Mouse (Mus musculus) spleen, postnatal 36 days (tissue): Measurements from ENCODE around the gene Mrs2.
A peak's percentile ranks its signal among the peaks of the same experiment; 100 is the strongest.
"Not testable (repeated sequence)": the region's sequence is repeated elsewhere in the genome, so short reads cannot be mapped to it uniquely, and the experiment has no call there.

Source experiments
- DNase-seq, 2 experiments: peaks; one replicate each; pipeline ENCODE4 v3.0.0; 2022; ENCODE audit warnings: low spot score in 2 of 2, mixed read lengths in 1 of 2

The Mrs2 gene

DNA sequence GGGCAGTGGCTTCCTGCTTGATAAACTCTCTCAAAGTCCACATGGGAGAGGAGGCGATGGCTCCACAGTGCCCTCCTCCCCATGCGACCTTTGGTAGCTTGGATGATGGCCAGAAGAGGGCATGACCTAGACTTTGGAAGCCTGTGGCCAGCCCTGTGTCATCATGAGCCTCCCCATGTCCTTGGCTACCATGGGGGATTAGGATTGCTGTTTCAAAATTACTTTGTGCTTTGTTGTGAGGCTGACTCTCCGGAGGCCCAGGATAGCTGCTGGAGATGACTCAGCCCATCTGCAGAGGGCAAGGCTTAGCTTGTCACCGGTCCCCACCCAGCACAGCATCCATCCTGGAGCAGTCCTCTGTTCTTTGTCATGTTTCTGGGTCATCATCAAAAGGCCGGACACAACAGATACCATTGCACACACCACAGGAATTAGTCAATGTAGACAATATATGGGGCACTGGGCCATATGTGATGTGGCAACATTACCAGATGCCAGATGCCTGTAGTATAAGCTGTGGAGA lies 42.3 kb downstream of the Mrs2 start:
- no peak for DNase-seq

DNA sequence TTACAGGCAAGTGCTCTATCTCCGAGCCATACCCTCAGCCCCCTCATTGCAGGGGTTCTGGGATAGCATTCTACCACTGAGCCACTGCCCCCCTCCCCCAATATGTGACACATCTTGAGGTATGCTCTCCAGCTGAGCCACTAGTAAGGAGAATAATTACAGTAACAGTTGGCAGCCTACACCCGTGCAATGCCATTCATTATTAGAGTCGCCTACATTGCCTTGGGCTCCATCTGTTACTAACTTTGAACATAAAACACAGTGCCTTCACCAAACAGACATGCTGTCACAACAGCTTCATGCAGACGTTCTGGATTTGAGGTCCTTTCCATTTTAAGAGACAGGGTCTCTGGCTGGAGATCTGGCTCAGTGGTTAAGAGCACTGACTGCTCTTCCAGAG lies 43.8 kb downstream of the Mrs2 start:
- DNase-seq, result no peak

DNA sequence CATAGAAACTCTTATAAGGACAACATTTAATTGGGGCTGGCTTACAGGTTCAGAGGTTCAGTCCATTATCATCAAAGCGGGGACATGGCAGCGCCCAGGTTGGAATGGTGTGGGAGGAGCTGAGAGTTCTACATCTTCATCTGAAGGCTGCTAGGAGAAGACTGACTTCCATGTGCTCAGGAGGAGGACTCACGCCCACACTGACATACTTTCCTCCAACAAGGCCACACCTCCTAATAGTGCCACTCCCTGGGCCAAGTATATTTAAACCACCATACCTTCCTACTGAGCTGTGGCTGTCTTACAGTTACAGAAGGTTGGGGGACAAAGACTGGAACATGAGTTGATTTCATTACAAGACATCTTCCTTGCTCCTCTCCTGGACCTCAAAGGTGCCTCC lies 48.4 kb downstream of the Mrs2 start:
- DNase-seq, result not testable (repeated sequence)

DNA sequence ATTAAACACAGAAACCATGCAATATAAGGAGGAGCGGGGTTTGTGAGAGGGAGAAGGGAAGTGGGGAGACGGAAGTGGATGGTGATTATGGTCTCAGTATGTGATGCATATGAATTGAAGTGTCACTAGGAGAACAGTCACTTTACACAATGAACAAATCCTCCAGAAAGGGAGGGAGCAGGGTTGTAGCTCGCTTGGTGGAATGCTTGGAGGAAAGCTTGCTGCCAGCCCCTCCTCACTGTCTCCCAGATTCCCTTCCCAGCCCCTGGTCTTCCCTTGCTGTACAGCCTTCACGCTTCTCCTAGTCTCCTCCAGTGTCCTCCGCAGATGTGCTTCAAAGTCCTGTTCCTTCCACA lies 54.4 kb downstream of the Mrs2 start:
- DNase-seq, result no peak

DNA sequence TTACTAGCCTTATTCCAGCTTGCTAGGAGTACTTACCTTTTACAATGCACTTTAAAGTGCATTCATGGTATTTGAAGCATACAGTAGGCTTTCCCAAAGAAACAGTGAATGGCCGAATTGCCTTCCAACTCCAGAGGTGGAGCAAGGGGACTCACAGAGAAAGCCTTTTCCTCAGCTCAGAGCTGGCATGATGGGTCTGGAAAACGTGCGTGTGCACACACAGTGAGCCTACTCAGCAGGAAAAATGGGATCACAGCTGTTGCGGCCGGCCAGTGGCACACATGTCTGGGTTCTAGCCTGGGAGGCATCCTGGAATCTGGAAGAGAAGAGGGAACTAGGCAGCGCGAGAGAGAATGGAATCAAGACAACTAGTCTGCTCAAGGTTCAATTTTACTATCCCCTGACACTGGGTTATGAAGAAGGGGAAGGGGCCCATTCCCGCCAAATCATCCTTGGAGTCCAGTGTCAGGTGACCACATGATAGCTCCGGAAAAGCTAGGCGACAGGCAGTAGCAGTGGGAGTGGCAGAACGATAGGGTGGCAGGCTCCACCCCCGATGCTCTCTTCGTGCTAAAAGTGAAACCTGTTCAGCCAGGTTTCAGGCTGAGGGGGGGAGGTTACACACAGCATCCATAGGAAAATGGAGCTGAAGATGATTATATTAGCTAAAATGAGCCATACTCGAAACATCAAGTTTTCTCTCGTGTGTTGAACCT lies 54.9 kb downstream of the Mrs2 start:
- peak in 1 of 2 experiments; percentile 8 for DNase-seq

DNA sequence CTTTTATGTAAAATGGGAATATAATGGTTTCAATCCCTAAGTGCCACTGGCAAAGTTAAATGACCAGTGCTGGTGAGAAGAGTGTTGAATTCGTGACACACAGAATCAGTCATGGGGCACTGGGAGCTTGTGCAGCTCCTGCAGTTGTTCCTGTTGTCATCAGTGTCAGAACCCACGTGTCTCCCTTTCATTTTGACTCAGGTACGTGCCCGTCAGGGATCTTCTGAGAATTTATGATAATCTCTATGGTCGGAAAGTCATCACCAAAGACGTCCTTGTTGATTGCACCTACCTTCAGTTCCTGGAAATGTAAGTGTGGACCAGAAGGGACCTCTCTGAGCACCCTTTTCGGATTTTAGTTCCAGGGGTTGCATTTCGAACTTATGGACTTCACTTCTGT lies 58.1 kb downstream of the Mrs2 start:
- DNase-seq, result no peak

DNA sequence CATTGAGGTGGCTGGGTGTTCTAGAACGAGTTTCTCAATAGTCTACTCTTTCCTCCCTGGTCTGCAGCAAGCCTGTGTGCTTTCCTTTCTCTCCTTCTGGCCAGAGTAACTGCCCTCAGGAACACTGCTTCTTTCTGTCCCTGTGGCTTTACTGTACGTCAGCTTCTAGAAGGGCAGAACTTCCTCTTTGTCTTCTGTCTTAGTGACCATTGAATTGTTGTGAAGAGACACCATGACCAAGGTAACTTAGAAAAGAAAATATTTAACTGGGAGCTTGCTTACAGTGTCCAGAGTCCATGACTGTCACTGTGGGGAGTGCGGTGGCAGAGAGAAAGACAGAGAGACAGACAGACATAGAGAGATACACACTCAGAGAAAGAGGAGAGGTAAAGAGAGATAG lies 60.1 kb downstream of the Mrs2 start:
- DNase-seq, result no peak

DNA sequence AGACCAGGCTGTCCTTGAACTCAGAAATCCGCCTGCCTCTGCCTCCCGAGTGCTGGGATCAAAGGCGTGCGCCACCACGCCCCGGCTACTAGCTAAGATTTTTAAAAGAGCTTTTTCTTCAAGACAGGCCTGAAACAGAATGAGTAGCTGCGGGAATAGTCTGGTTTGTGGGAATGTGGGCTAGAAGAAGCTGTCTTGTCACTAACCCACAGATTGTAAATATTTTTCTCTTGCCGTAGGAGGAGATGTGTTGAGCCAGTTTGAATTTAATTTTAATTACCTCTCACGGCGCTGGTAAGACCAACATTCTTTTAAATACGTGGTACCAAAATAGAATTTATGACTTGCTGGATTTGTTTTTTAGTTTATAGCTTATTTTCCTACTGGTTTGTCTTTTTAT lies 61.5 kb downstream of the Mrs2 start:
- no peak for DNase-seq

DNA sequence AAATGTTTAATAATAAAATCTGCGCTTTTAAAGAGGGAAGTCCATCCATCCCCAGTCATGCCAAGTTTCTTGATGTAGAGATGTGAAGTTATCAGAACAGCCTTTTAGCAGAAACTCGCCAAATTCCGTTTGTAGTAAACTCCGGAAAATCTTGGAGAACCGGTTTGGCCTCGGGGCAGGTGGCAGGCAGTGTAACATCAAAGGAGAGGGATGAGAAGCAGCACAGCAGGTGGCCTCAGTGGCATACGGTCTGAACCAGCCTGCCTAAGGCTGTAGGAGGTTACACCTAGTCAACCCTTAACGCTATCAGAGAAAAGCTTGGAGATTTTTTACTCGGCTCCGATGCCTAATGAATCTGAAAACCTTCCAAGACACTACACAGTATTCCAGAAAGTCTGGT lies 64.7 kb downstream of the Mrs2 start:
- DNase-seq, result no peak

DNA sequence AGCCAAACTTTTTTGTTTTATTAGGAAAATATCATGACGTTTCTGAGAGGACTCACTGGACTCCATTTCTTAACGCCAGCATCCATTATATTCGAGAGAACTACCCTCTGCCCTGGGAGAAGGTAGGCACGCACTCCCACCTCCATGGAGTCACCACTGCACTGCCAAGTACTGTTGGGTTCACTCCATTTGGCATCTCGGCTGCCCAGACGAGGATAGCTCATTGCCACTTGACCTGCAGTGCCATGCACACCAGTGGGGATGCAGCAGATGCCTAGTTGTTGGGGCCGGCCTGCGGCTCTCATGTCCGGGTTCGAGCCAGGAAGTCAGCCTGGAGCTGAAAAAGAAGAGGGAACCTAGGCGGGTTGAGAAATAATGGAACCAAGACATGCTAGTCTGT lies 65.1 kb downstream of the Mrs2 start:
- DNase-seq, result no peak

DNA sequence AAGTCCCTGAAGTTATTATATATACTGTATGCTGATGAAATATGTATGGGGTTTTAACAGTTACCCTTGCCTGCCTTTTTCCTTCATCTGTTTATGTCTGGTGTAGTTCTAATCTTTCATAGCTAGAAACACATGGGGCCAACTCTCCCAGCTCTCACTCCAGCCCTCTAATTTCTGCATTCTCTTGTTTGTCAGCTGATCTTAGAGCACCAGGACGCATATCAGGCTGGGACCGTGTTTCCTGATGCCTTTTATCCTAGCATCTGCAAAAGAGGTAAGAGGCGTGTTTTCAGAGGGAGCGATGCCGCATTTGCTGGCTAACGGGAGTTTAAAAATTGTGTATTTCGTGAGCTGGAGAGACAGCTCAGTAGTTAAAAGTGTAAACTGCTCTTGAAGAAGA lies 67.5 kb downstream of the Mrs2 start:
- DNase-seq, result no peak

DNA sequence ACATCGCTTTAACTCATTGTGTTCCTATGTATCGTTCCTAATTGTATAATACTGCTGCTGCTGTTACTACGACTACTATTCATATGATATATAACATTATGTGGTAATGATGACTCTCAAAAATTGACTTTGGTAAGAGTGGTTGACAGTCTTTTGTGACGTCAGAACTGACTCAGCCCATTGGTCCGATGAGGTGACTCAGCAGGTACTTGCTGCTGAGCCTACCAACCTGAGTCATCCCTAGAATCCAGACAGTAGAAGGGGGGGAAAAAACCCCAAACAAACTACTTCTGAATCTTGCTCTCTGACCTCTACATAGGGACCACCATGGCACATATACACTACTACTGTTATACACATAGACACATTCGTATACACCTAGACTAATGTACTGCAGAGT lies 71.3 kb downstream of the Mrs2 start:
- no peak for DNase-seq

DNA sequence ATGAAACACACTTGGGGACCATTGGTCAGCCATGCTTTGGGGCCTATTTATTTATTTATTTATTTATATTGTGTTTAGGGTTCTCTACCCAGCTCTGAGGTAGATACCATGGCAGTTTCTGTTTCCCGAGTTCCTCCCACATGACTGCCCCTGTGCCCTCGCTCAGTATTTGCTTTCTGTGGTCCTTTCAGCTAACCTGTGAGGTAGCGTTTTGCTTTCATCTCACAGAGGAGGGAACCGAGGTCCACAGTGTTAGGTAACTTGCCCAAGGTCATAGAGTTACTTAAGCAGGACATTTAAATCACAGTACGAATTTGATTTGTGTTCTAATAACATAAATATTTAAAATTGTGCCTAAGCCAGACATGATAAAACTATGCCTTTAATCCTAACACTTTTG lies 73.0 kb downstream of the Mrs2 start:
- no peak for DNase-seq

DNA sequence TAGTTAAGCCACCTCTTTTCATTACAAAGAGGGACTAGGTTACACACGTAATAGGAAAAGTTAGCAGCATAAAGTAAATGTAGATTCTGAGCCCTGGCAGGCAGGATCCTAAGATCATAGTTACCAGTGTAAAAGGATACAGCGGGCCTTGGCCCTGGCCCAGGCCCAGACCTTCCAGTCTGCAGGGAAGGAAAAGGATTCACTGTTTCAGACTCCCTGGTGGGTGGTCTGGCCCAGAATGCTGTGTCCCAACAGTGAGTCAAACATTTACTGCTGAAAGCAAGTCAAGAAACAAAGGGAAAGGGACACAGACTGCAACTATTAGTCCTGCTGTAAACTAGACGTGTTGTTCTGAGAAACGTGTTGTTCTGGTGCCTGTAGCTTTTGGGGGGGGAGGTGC lies 74.6 kb downstream of the Mrs2 start:
- DNase-seq, result no peak

DNA sequence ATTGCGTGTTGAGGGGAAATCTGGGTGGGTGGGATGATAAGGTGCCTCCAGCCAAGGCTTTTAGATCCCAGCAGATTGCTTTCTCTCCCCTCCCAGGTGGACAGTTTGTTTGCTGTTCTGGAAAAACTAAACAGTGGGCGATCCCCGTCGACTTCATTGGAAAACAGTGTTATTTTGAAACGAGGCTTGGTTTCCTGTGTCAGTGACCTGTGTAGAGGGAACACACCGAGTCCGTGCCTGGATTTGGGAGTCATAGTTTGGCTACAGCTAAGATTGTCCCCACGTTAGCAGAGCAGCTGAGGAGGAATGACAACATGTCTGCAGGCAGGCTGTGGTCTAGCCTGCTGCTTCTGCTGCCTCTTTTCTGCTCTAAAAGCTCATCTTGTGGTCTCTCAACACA lies 76.9 kb downstream of the Mrs2 start:
- no peak for DNase-seq

DNA sequence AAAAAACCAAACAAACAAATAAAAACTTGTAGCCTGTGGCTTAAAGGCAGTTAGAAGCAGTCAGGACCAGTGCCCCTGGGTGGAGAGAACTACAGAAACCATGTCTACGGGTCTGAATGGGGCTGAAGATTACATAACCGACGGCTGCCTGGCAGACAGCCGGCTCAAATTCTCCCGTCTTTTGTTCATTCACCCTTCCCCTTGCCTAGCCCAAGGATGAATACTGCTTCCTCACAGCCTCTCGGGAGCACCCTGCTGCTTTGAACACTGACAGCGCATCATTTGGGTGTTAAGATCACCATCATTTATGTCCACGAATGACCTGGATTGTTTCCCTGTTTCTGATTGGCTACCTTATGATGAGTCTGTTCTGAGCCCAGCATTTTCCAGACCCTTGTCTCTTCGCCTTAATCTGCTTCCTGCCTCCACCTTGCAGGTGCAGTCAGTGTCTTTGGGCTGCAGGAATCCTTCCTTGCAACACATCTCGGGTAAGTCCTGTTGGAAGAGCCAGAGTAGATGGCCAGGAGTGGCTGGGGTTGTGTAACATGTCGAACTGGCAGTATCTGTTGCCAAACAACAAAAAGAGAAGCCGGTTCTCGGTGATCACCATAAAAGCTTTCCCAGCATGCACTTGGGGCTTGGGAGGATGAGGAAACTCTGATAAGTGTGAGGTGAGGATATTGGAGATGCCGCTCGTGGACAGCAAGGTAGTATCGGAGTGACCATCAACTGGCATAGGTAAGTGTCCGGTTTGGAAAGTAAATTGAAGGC lies 77.5 kb downstream of the Mrs2 start, which contains the start of gene Gpld1:
Gpld1 (plus strand) TSS at position 641 of the 771 bp plus-strand sequence.
- no peak for DNase-seq

DNA sequence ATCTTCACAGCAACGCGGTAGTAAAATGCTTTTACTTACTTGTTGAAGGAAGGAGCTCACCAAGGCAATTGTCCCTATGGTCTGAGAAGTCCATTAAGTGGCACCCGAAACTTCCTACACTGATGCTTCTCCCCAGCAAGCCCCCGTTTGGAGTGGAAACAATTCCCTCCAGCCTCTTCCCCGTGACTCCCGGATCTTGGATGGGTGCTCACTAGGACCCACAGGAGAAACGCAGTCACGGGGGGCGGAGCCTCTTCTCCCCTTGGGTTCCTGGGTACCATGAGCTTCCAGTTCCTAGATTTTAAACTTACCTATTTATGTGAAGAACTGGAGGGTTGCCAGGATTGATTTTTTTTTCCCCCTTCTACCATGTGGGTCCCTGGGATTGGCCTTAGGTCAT lies 80.7 kb downstream of the Mrs2 start:
- DNase-seq, result no peak

DNA sequence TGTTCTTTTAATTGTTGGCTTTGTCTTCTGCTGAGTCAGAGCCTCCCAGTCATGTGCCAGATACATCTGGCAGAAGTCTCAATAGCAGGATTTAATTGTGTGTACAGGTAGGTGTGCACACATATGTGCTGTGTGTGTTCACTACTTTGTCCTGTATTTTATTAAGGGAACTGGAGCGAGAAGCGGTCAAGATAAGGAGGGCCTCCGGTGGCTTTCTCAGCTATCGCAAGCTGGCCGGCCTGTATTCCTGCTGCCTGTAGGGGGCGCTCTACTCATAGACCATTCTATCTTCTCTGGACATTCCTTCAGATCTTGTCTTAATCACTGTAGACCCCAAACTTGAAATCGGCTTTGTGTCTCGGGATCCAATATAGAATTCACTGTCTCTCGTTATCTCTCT lies 81.5 kb downstream of the Mrs2 start:
- DNase-seq, result peak; percentile 27 to 37

DNA sequence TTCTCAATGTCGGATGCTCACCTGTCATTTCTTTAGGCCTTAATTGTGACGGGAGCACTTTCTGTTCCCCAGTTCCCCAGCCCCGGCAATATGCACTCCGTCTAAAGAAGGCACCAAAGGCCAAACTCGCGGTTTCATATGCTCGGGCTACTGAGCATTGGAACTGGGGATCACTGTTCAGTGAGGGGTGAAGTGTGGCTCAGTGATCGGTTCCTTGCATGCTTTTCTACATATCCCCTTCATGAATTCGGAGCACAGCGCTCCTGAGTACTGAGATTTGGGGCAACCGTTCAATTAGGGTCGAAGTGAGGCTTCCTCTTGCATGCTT lies 82.4 kb downstream of the Mrs2 start:
- DNase-seq, result no peak
